Mouse (Mus musculus) G1E (cell line): Measurements from ENCODE around the gene Pde4dip. TPM values are rescaled to one million over a fixed set of nuclear protein-coding genes. Genes with fewer than 3 reads are reported as not detected.

ENCODE experiments used
- ATAC-seq: 2 replicates; pipeline ENCODE4 v1.8.0; 2016; ENCODE audit warnings: mild to moderate bottlenecking; ENCODE audit not compliant: insufficient number of reproducible peaks, poor library complexity, low FRiP score, severe bottlenecking; ENCODE audit errors: extremely low read depth
- DNase-seq: peaks from one replicate; pipeline ENCODE4 v3.0.0; 2012; ENCODE audit warnings: low spot score
- H3K27me3 ChIP-seq: 2 replicates; pipeline ENCODE4 v1.6.1; 2012; ENCODE audit warnings: mild to moderate bottlenecking, low read length, inconsistent platforms; ENCODE audit not compliant: insufficient read depth
- H3K36me3 ChIP-seq: replicated peaks from 2 replicates; pipeline ENCODE3; 2012; ENCODE audit warnings: mild to moderate bottlenecking, inconsistent platforms
- H3K4me1 ChIP-seq: 2 replicates; pipeline ENCODE4 v1.6.1; 2012; ENCODE audit warnings: low read depth, low read length, inconsistent platforms, mixed read lengths; ENCODE audit not compliant: insufficient read depth
- H3K4me3 ChIP-seq: 2 replicates; pipeline ENCODE4 v1.5.1; 2012; ENCODE audit warnings: low read depth, mild to moderate bottlenecking, inconsistent platforms, low read length, moderate library complexity, mixed read lengths
- H3K9me3 ChIP-seq: replicated peaks from 2 replicates; pipeline ENCODE4 v1.6.1; 2012; ENCODE audit warnings: inconsistent platforms
- CTCF ChIP-seq: IDR thresholded peaks from 2 replicates; pipeline ENCODE4 v1.5.1; 2012; ENCODE audit warnings: low read depth, low read length, inconsistent platforms, mixed read lengths
- GATA1 ChIP-seq: IDR thresholded peaks from 2 replicates; pipeline ENCODE4 v1.6.1; 2012; ENCODE audit warnings: borderline replicate concordance, low read length, inconsistent platforms, mixed read lengths
- GATA2 ChIP-seq: IDR thresholded peaks from 2 replicates; pipeline ENCODE4 v1.6.1; 2012; ENCODE audit warnings: low read depth, low read length, inconsistent platforms, borderline replicate concordance
- POLR2AphosphoS5 ChIP-seq: IDR thresholded peaks from 2 replicates; pipeline ENCODE4 v1.6.1; 2012; ENCODE audit warnings: low read depth, low read length, inconsistent platforms; ENCODE audit not compliant: insufficient replicate concordance
- TAL1 ChIP-seq: conservative IDR thresholded peaks from 2 replicates; pipeline ENCODE4 v1.6.1; 2012; ENCODE audit warnings: low read depth, low read length, inconsistent platforms, mixed read lengths
- polyA plus RNA-seq: library from polyadenylated mRNA; stranded (reverse); fragments of >175 nt; gene quantifications from 2 replicates; pipeline ENCODE4 v1.2.3, GENCODE M21; 2012
- total RNA-seq, 2 experiments: library from RNA; stranded (forward) in 1 of 2; stranded (reverse) in 1 of 2; fragments of 200-1000 nt in 1 of 2; fragments of >200 nt in 1 of 2; fragmentation: Nextera tagmentation in 1 of 2; gene quantifications; 2 replicates each; pipeline ENCODE4 v1.2.3; 2014 to 2017

Gene Pde4dip
- total and polyA plus RNA-seq, 3 experiments, result 0.47 to 4.8 (median 2.7) TPM

DNA sequence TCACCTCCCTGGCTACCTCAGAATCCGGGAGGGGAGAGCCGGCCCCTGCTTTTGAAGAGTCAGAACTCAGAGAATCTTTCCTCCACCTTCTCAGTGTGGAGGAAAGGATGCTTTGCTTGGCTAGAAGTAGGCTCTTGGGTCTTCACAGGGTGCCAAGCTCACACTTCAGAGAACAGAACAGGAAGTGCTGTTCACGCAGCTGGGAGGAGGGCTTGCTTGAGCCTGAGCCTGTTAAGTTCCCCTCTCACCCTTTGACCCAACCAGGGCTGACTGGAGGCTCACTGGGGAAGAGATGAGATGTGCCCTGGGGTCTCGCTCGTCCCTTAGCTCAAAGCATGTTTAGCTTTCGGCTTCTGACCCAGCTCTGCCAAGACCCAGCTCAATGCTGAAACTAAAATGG is 44.7 kb upstream of the Pde4dip start:
- H3K4me3 ChIP-seq, result no peak overlapping the region
- ATAC-seq (no peak), DNase-seq (no peak)
- H3K36me3 ChIP-seq, result no peaks in the 10 kb centered on the region
- no peaks in the 10 kb centered on the region for H3K9me3 ChIP-seq
- H3K4me1 ChIP-seq, result no peaks in the 10 kb centered on the region
- no peak for TF ChIP-seq POLR2AphosphoS5
- TF ChIP-seq TAL1, result no peak
- no peak for TF ChIP-seq GATA1
- no peak for TF ChIP-seq GATA2
- TF ChIP-seq CTCF, result no peak
- no peaks in the 10 kb centered on the region for H3K27me3 ChIP-seq

DNA sequence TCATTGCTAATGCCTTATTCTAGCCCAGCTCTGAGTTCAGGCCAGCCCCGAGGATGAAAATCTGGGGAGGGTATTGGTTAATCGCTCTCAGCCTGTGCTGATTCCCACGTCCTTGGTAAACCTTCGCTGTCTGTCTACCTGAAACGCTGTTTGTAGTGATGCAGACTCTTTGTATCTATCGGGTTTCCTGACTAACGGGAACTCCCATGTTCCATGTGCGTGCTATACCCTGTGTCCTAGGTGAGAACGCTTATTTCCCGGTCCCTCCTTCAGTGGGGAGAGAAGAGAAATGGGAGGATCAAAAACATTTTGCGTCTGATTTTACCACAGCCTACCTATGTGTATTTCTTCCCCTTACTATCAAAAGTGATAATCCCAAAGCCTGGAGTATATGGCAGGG is 44.3 kb upstream of the Pde4dip start:
- DNase-seq, result no peak
- Histone ChIP-seq H3K36me3 (no peaks in the 10 kb centered on the region), H3K4me1 (no peaks in the 10 kb centered on the region), H3K9me3 (no peaks in the 10 kb centered on the region), H3K4me3 (no peak overlapping the region), H3K27me3 (no peaks in the 10 kb centered on the region)
- no peak for ATAC-seq
- TF ChIP-seq TAL1, result no peak
- TF ChIP-seq CTCF, result no peak
- no peak for TF ChIP-seq POLR2AphosphoS5
- no peak for TF ChIP-seq GATA1
- TF ChIP-seq GATA2, result no peak

DNA sequence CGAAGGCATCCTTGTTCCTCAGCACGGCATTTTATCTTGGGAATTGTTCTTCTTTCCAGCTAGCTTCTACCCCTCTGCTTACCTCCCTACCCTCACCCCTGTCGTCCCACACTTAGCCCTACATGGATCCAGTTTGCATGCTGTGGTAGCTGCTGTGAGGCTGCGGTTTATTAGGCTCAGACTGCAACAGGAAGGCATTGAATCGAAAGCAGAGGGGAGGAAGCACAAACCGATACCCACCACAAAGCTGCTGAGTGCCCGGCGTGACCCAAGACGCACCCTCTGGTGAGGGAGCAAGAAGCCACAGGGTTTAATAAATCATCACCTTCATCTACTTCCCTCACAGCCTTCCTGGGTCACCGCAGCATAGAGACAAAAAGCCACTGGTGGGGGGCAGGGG is 43.6 kb upstream of the Pde4dip start:
- Histone ChIP-seq H3K36me3 (peaks cover under 1% of the 10 kb centered on the region), H3K4me1 (no peaks in the 10 kb centered on the region), H3K27me3 (no peaks in the 10 kb centered on the region), H3K4me3 (no peak overlapping the region), H3K9me3 (no peaks in the 10 kb centered on the region)
- no peak for DNase-seq
- no peak for ATAC-seq
- no peak for TF ChIP-seq GATA1
- TF ChIP-seq POLR2AphosphoS5, result no peak
- no peak for TF ChIP-seq TAL1
- TF ChIP-seq GATA2, result no peak
- no peak for TF ChIP-seq CTCF

DNA sequence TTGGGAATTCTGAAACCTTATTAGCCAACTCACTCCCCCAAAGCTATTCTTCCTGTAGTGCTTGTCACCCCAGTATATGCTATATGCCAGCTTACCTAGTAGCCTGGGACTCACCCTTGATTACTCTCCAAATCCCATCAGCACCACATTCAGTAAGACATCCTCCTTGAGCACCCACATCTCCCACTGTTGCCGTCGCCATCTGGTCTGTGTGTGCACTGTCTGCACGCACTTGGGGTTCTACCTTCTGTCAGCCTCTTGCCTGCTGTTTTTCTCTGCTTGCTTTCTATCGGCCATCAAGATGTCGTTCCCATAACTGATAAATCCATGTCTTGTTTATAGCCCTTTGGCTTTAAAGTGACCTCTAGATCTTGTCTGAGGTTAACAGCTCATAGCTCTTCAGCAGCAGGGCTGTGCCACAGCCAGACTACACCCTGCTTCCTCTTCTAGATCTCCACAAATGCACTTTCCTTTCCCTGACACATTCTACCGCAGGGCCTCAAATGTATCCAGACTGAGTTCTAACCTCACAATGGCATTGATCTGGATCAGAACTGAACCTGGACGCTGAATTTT is 42.9 kb upstream of the Pde4dip start:
- H3K4me1 ChIP-seq, result no peaks in the 10 kb centered on the region
- no peak for DNase-seq

DNA sequence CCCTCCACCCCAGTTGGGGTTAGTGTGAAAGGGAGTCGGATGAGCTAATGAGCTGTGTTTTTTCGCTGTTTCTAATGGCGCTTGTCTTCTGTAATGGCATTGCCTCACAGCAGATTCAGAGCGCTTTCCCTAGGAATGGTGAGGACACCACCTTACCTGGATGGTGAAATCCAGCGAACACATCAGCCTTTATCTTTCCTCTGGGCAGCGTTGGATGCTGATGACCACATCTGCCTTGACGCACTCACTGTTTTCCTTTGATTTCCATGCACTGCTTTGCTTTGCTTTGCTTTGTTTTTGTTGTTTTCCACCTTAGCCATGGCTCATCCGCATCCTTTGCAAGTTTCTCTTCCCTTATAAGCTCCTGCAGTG is 42.3 kb upstream of the Pde4dip start:
- Histone ChIP-seq H3K4me3 (no peak overlapping the region), H3K27me3 (no peaks in the 10 kb centered on the region), H3K9me3 (no peaks in the 10 kb centered on the region), H3K4me1 (no peaks in the 10 kb centered on the region), H3K36me3 (peaks cover 4% of the 10 kb centered on the region)
- DNase-seq (no peak), ATAC-seq (no peak)
- TF ChIP-seq CTCF (no peak), GATA1 (no peak), POLR2AphosphoS5 (no peak), GATA2 (no peak), TAL1 (no peak)

More for the DNA sequence above, 42.9 kb upstream of the Pde4dip start:
- Histone ChIP-seq H3K9me3 (no peaks in the 10 kb centered on the region), H3K27me3 (no peaks in the 10 kb centered on the region), H3K4me3 (no peak overlapping the region), H3K36me3 (peaks cover 4% of the 10 kb centered on the region)
- ATAC-seq, result no peak
- TF ChIP-seq TAL1, result no peak
- TF ChIP-seq GATA2, result no peak
- no peak for TF ChIP-seq POLR2AphosphoS5
- TF ChIP-seq CTCF, result no peak
- TF ChIP-seq GATA1, result no peak

DNA sequence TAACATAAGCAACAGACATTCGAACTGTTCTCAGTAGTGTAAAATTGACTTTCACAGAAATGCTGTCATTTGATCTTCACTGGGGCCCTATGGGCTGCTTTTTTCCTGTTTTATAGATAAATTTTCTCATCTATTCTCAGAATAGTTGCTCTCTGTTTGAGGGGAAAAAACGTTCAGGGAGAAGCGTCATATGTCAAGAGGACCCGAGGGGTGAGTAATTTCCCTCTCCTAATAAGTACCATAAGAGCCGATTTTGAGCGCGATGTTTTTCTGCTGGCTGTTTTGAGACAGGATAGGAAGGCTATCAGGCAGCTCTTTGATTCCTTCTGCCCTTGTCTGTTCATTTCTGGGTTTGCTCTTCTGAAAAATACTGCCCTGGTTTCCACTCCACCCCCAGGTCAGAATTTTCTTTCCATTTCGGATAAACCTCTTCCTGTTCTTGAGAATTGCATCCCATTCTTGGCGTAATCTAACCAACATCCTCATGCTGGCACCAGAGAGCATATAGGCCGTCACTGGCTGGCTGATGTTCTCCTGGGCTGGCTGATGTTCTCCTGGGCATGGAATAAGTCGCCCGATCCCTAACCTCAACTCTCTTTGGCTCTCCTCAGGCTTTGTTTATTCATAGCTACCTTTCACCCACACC is 41.8 kb upstream of the Pde4dip start:
- no peak for DNase-seq
- Histone ChIP-seq H3K4me1 (no peaks in the 10 kb centered on the region), H3K4me3 (no peak overlapping the region)

More for the DNA sequence above, 41.8 kb upstream of the Pde4dip start:
- H3K36me3 ChIP-seq, result peaks cover 6% of the 10 kb centered on the region
- TF ChIP-seq CTCF (no peak), POLR2AphosphoS5 (no peak), TAL1 (no peak), GATA1 (no peak), GATA2 (no peak)
- H3K9me3 ChIP-seq, result no peaks in the 10 kb centered on the region
- no peak for ATAC-seq
- no peaks in the 10 kb centered on the region for H3K27me3 ChIP-seq
